Mouse (Mus musculus) stomach, embryonic 14.5 days (tissue): ENCODE measurements around the gene Ptgfr. TPM values are rescaled to one million over a fixed set of nuclear protein-coding genes. Genes with fewer than 3 reads are reported as not detected.

Experiments
- ATAC-seq: fragments of 200-750 bp; cut with Nextera tagmentation; 2 replicates; pipeline ENCODE4 v1.8.0; 2017; ENCODE audit warnings: low read depth, moderate TSS enrichment; ENCODE audit not compliant: insufficient number of reproducible peaks, insufficient read depth, low FRiP score
- H3K27ac ChIP-seq: fragments of 300-500 bp; sonication (generic); 2 replicates; pipeline ENCODE4 v1.5.1; 2014; ENCODE audit warnings: mild to moderate bottlenecking, low read length, moderate library complexity, mixed read lengths
- H3K27me3 ChIP-seq: fragments of 300-500 bp; sonication (generic); 2 replicates; pipeline ENCODE4 v1.6.1; 2014; ENCODE audit warnings: low read length, control low read depth, mixed read lengths; ENCODE audit not compliant: control insufficient read depth, insufficient read depth
- H3K36me3 ChIP-seq: fragments of 300-500 bp; sonication (generic); 2 replicates; pipeline ENCODE4 v1.6.1; 2014; ENCODE audit warnings: mild to moderate bottlenecking, control low read depth, low read length, moderate library complexity, mixed read lengths; ENCODE audit not compliant: control insufficient read depth, insufficient read depth
- H3K4me1 ChIP-seq: fragments of 300-500 bp; sonication (generic); 2 replicates; pipeline ENCODE4 v1.6.1; 2014; ENCODE audit warnings: low read length, control low read depth, mixed read lengths; ENCODE audit not compliant: control insufficient read depth, insufficient read depth
- H3K4me2 ChIP-seq: fragments of 300-500 bp; sonication (generic); replicated peaks from 2 replicates; pipeline ENCODE4 v1.6.1; 2014; ENCODE audit warnings: low read depth, low read length, control low read depth
- H3K4me3 ChIP-seq: fragments of 300-500 bp; sonication (generic); 2 replicates; pipeline ENCODE4 v1.5.1; 2014; ENCODE audit warnings: low read depth, low read length, control low read depth
- H3K9ac ChIP-seq: fragments of 300-500 bp; sonication (generic); replicated peaks from 2 replicates; pipeline ENCODE4 v1.6.1; 2014; ENCODE audit warnings: low read depth, mild to moderate bottlenecking, control low read depth, low read length, moderate library complexity, mixed read lengths
- H3K9me3 ChIP-seq: fragments of 300-500 bp; sonication (generic); 2 replicates; pipeline ENCODE4 v1.6.1; 2016; ENCODE audit warnings: low read depth, low read length, control low read depth; ENCODE audit not compliant: control insufficient read depth
- WGBS: fragments of 180-500 bp; shearing (Covaris S2); extraction: QIAGEN DNeasy Blood & Tissue Kit; methylation state at CpG from one replicate; pipeline ENCODE4 v1.1.7; 2014; 5-methylcytosine and 5-hydroxymethylcytosine counted together
- polyA plus RNA-seq: library from polyadenylated mRNA; unstranded; fragments of >200 nt; fragmentation: Nextera tagmentation; extraction: Ambion mirVana; gene quantifications from 2 replicates; pipeline ENCODE4 v1.2.1, GENCODE M21; 2014

The Ptgfr gene
- polyA plus RNA-seq, result 0.52 and 0.80 TPM in 2 replicates

DNA sequence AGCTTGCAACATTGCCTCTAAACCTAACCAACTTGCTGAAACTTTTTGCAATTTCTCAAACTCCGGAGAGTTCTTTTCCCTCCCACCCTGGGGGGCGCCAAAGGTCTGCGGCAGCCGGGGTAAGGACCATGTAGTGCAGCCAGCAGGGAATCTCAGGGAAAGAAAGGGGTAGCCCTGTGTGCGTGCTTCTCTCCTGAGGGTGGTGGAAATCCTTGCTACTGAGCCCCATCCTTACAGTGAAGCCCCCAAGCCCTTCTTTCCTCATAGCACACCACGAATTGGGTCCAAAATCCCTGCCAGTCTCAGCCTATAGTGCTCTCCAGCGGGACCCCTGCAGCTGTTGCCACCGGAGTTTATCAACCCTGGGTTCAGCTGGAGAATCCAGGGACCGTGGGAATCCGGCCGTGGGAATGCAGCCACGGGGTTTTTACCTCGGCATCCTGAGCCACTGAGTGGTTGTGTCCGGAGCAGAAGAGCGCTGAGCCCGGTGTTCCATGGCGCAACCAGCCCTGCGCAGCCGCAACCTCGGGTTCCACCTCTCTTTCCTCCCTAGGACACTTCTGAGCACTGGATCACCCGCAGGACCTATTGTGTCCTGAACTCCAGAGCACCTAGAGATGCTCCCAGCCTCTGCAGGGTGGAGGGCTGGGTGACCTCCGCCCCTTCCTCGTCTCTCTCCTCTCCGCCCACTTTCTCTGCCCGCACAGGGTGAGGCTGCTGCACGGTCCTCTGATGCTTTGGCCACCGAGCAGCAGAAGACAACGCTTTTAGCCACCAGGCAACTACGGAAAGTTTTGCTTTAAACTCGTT is at the start of gene Ptgfr:
Gene Ptgfr (minus strand): TSS at position 760 of the 810 bp plus-strand sequence.
- H3K4me1 ChIP-seq, result no peaks in the 10 kb centered on the region
- peak; percentile 79 for ATAC-seq
- H3K27me3 ChIP-seq, result no peaks in the 10 kb centered on the region
- WGBS, result under 1% methylated on average over 30 of the region's 30 CpGs
- no peak within 1 kb of the TSS for H3K27ac ChIP-seq
- H3K4me3 ChIP-seq, result peak within 1 kb of the TSS; percentile 46
- no peaks in the 10 kb centered on the region for H3K36me3 ChIP-seq
- H3K9me3 ChIP-seq, result no peaks in the 10 kb centered on the region
- H3K9ac ChIP-seq, result peak within 1 kb of the TSS; percentile 30; the same call in 1 of the 2 replicates
- H3K4me2 ChIP-seq, result peak within 1 kb of the TSS; percentile 94

DNA sequence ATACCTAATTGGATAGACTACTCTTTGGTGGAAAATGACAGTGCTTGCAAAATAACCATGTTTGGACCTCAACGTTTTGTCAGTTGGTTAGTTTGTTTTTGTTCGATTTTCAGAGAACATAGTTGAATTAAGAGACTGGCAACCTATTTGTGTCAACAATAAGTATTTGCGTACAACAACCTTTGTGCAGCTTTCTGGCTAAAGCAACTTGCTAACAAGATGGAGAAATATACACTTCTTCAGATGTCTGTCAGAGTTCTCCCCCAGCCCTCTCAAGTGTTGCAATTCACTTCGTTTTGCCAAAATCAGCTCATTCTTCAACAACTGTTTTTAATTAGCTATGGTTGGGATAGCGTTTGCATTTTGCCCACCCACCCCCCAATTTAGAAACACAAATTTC is 46.5 kb upstream of the Ptgfr start:
- H3K27me3 ChIP-seq, result no peaks in the 10 kb centered on the region
- no peaks in the 10 kb centered on the region for H3K9me3 ChIP-seq
- no peak overlapping the region for H3K9ac ChIP-seq
- no peak overlapping the region for H3K27ac ChIP-seq
- H3K4me1 ChIP-seq, result no peaks in the 10 kb centered on the region
- 77% methylated on average over 5 of the region's 5 CpGs for WGBS
- H3K4me3 ChIP-seq, result no peak overlapping the region
- ATAC-seq, result no peak
- H3K36me3 ChIP-seq, result no peaks in the 10 kb centered on the region
- H3K4me2 ChIP-seq, result no peak overlapping the region

DNA sequence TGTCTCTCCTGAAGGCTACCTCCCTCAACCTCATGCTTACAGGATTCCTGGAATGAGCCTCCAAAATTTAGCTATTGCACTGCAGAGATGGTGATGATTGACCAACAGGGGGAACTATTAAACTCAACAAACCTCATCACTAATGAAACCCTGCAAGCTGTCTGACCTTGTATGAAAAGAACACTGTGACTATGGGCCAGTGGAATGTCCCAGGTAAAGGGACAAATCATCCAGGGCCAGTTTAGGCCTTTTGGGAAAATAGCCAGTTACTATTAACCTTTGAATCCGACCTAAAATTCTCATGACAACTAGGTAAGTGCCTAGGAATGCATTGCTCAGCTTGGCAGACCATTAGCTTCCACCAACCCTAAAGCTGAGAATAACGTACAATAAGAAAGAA is 42.6 kb upstream of the Ptgfr start:
- H3K4me1 ChIP-seq, result no peaks in the 10 kb centered on the region

DNA sequence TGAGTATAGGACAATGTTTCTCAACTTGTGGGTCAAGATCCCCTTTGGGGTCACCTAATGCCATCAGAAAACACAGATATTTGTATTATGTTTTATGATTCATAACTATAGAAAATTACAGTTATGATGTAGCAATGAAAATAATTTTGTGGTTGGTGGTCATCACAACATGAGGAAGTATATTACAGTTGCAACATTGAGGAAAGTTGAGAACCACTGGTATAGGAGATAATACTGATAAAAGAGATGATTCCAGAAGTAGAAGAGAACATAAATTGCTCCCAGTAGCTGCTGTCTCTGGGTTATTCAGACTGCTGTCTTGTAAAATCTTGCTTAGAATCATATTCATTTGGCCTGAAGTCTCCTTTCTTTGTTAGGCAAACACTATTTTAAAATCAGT is 31.5 kb upstream of the Ptgfr start:
- Histone ChIP-seq H3K9ac (no peak overlapping the region), H3K27me3 (no peaks in the 10 kb centered on the region), H3K4me2 (no peak overlapping the region), H3K4me3 (no peak overlapping the region), H3K9me3 (no peaks in the 10 kb centered on the region), H3K36me3 (no peaks in the 10 kb centered on the region), H3K27ac (no peak overlapping the region), H3K4me1 (no peaks in the 10 kb centered on the region)
- no peak for ATAC-seq

More for the DNA sequence above, 42.6 kb upstream of the Ptgfr start:
- Histone ChIP-seq H3K4me2 (no peak overlapping the region), H3K4me3 (no peak overlapping the region), H3K27me3 (no peaks in the 10 kb centered on the region), H3K27ac (no peak overlapping the region), H3K9me3 (no peaks in the 10 kb centered on the region), H3K9ac (no peak overlapping the region), H3K36me3 (no peaks in the 10 kb centered on the region)
- no peak for ATAC-seq
- WGBS, result 74% methylated on average over 2 of the region's 2 CpGs

DNA sequence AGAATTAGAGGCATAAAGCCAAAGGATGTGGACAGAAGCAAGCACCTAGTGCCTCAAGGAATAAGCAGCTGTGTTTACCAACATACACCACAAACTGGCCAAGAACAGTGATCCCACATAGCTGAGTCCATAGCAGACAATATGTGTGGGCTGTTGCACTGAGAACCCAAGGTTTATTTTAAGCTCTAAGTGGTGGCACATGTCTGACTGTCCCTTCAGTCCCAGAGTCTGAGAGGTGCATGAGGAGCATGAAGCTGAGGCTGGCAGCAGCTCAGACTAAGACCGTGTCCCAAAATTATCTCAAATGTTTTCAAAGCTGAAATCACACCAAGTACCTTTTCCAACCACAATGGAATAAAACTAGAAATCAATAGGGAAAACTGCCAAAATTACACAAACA is 13.9 kb upstream of the Ptgfr start:
- H3K4me1 ChIP-seq, result no peaks in the 10 kb centered on the region
- no peak overlapping the region for H3K9ac ChIP-seq
- no peaks in the 10 kb centered on the region for H3K36me3 ChIP-seq
- ATAC-seq, result no peak
- no peaks in the 10 kb centered on the region for H3K9me3 ChIP-seq
- H3K27me3 ChIP-seq, result no peaks in the 10 kb centered on the region
- no peak overlapping the region for H3K4me2 ChIP-seq
- no peak overlapping the region for H3K27ac ChIP-seq
- WGBS, result 80% methylated on average over 1 of the region's 1 CpGs
- no peak overlapping the region for H3K4me3 ChIP-seq

DNA sequence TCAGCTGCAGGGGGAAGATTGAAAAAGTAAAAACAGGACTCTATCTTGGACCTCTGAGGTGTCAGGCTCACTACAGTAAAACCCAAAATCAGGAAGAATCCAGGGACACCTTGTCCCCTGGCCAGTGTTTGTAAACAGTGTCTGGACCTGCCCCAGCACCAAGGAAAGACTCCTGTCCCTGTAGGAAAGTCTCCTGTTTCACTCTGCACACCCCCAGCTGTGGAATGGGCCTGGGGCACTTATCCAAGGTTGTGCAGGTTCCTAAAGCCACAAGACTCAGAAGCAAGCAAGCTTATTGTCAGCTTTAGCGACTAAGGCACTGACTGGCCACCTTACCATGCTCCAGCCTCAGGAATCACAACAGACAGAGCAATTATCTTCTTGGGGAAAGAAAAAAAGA is 13.2 kb upstream of the Ptgfr start:
- Histone ChIP-seq H3K27ac (no peak overlapping the region), H3K4me2 (no peak overlapping the region), H3K4me3 (no peak overlapping the region), H3K27me3 (no peaks in the 10 kb centered on the region), H3K4me1 (no peaks in the 10 kb centered on the region), H3K9me3 (no peaks in the 10 kb centered on the region), H3K9ac (no peak overlapping the region), H3K36me3 (no peaks in the 10 kb centered on the region)
- ATAC-seq, result no peak
- 70% methylated on average over 1 of the region's 1 CpGs for WGBS

DNA sequence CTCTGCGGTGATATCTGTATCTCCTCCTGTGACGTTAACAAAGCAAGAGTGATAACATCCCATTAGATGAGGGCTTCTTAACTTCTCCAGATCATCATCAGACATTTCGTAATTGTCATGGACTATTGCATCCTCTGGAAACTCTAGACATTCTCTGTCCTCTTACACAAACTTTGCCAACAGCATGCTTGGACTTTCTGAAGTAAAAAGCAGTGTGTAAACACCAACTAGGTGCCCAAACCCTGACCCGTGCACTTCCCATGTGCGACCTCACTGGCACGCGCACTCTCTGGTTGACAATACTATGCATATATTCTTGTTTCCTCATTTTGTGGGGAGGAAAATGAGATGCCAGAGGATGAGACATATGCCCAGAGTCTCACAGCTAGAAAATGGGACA is 8.9 kb upstream of the Ptgfr start:
- no peak overlapping the region for H3K4me2 ChIP-seq
- ATAC-seq, result no peak
- WGBS, result 82% methylated on average over 7 of the region's 7 CpGs

DNA sequence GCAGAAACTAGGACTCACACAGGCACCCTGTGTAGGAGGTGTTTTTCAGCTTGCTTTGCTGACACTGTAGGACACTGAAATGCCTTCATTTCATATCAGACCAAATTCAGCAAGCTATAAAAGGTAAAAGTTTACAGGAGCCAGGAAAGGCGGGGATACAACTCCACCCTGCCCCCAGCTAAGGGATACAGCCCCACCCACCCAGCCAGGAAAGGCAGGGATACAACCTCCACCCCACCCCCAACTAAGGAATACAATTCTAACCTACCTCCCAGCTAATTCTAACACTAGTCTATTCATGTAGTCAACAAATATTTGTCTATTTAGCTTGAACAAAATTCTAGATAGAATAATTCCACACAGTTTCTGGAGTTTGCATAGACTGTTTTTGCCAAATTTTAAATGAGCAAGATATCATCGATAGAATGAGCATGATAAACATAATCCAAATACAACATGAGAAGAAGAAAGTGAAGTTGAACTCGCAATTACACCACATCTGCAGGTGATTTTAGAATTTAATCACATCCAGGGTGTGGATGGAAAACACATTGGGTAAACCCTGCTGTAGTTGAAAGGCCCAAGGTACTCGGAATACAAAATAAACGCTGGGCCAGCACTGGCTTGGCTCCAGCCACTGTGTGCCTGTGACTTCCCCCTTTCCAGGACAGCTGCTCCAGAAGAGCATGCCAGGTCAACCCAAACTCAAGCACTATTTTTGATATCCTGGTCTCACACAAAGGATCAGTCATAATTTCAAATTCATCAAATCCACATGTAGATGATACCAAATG is 7.1 kb upstream of the Ptgfr start:
- Histone ChIP-seq H3K4me3 (no peak overlapping the region), H3K36me3 (no peaks in the 10 kb centered on the region), H3K27ac (no peak overlapping the region), H3K4me2 (no peak overlapping the region), H3K4me1 (no peaks in the 10 kb centered on the region), H3K9me3 (no peaks in the 10 kb centered on the region), H3K27me3 (no peaks in the 10 kb centered on the region), H3K9ac (no peak overlapping the region)
- 71% methylated on average over 5 of the region's 5 CpGs for WGBS
- no peak for ATAC-seq

More for the DNA sequence above, 8.9 kb upstream of the Ptgfr start:
- no peak overlapping the region for H3K27ac ChIP-seq
- no peak overlapping the region for H3K9ac ChIP-seq
- H3K36me3 ChIP-seq, result no peaks in the 10 kb centered on the region
- H3K4me3 ChIP-seq, result no peak overlapping the region
- no peaks in the 10 kb centered on the region for H3K4me1 ChIP-seq
- no peaks in the 10 kb centered on the region for H3K9me3 ChIP-seq
- no peaks in the 10 kb centered on the region for H3K27me3 ChIP-seq
